In the genomic region with DNA sequence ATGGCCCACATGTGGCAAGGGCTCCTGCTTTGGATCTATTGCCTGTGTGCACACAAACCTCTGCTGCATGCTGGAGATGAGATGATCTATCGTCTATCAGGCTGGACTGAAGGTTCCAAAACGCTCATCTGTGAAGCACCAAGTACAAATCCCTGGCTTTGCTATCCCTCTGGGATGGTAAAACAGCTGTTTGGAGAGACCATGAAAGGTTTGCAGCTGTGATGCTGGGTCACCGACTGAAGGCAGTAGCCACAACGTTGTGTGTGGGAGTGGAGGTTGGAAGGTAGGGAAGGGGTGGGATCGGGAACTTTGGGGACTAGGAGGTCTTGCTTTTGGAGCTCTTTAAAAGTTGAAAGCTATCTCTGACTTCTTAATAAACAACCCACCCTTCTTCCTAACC, we compare ENCODE assay signal across 33 mouse cellular contexts.
"Had no signal": no experiment of that assay in that cellular context is flagged by ENCODE, and none has a peak within 500 bp of the region (broad histone marks: within the 10 kb centered on the region; RNA-seq: fewer than 3 reads in every experiment).

No protein-coding gene starts in this region.

- H3K27ac ChIP-seq: heart, embryonic 13.5 days; heart, embryonic 15.5 days; hindbrain, embryonic 12.5 days; hindbrain, embryonic 13.5 days; hindbrain, embryonic 14.5 days; hindbrain, embryonic 15.5 days; hindbrain, postnatal 0 days; intestine, embryonic 15.5 days; kidney, embryonic 15.5 days; kidney, postnatal 0 days; layer of hippocampus, adult 2 months; left cerebral cortex, adult 2 months had no signal

- H3K36me3 ChIP-seq: heart, embryonic 13.5 days; heart, embryonic 15.5 days; hindbrain, embryonic 10.5 days; hindbrain, embryonic 12.5 days; hindbrain, embryonic 13.5 days; hindbrain, embryonic 15.5 days; intestine, embryonic 15.5 days; kidney, embryonic 15.5 days had no signal

- H3K9ac ChIP-seq: heart, embryonic 13.5 days; heart, embryonic 15.5 days; hindbrain, embryonic 12.5 days; hindbrain, embryonic 13.5 days; hindbrain, embryonic 14.5 days; hindbrain, embryonic 15.5 days; intestine, embryonic 15.5 days; kidney, embryonic 15.5 days had no signal

- H3K4me2 ChIP-seq: heart, embryonic 13.5 days; heart, embryonic 15.5 days; hindbrain, embryonic 12.5 days; hindbrain, embryonic 13.5 days; hindbrain, embryonic 14.5 days; hindbrain, embryonic 15.5 days; intestine, embryonic 15.5 days; kidney, embryonic 15.5 days had no signal

- H3K9me3 ChIP-seq: heart, embryonic 13.5 days; heart, embryonic 15.5 days; hindbrain, embryonic 10.5 days; hindbrain, embryonic 12.5 days; hindbrain, embryonic 13.5 days; hindbrain, embryonic 15.5 days; intestine, embryonic 15.5 days; kidney, embryonic 15.5 days had no signal

- H3K4me3 ChIP-seq: heart, embryonic 13.5 days; heart, embryonic 15.5 days; hindbrain, embryonic 10.5 days; hindbrain, embryonic 12.5 days; hindbrain, embryonic 13.5 days; hindbrain, embryonic 15.5 days; intestine, embryonic 15.5 days; kidney, embryonic 15.5 days; layer of hippocampus, adult 2 months; left cerebral cortex, adult 2 months had no signal

- ATAC-seq: hindbrain, embryonic 16.5 days; hindbrain, postnatal 0 days; inflammation-experienced regulatory T-cells, adult 6 months; intestine, embryonic 15.5 days; intestine, embryonic 16.5 days; intestine, postnatal 0 days had no signal

- H3K27me3 ChIP-seq: hindbrain, embryonic 12.5 days; hindbrain, embryonic 13.5 days; hindbrain, embryonic 15.5 days; intestine, embryonic 15.5 days; kidney, embryonic 15.5 days had no signal

- DNase-seq: heart, postnatal 10 days; heart, postnatal 14 days; heart, postnatal 36 days; heart, postnatal 4 days; kidney, adult 11 months; kidney, adult 18-20 months; kidney, adult 2 months; kidney, adult 8-10 months; kidney, adult 9 months; kidney, postnatal 10 days; kidney, postnatal 14 days; kidney, postnatal 25 days; kidney, postnatal 36 days; kidney, postnatal 4 days; layer of hippocampus, adult 9-11 months; layer of hippocampus, postnatal 36 days had no signal
